Mouse (Mus musculus) forebrain, postnatal 0 days (tissue): ENCODE results near the gene Lingo1. TPM values are rescaled to one million over a fixed set of nuclear protein-coding genes. Genes with fewer than 3 reads are reported as not detected.

Source experiments
- ATAC-seq: fragments of 200-750 bp; cut with Nextera tagmentation; 2 replicates; pipeline ENCODE4 v1.8.0; 2017; ENCODE audit warnings: mild to moderate bottlenecking, moderate library complexity
- DNase-seq: peaks from one replicate; pipeline ENCODE4 v3.0.0-alpha.2; 2015
- H3K27ac ChIP-seq: fragments of 300-500 bp; sonication (generic); 2 replicates; pipeline ENCODE4 v1.5.1; 2014; ENCODE audit warnings: low read depth, mild to moderate bottlenecking, antibody characterized with exemption, low read length, moderate library complexity, mixed read lengths
- H3K27me3 ChIP-seq: fragments of 300-500 bp; sonication (generic); 2 replicates; pipeline ENCODE4 v1.6.1; 2014; ENCODE audit warnings: mild to moderate bottlenecking, low read length, mixed read lengths; ENCODE audit not compliant: insufficient read depth
- H3K36me3 ChIP-seq: fragments of 300-500 bp; sonication (generic); 2 replicates; pipeline ENCODE4 v1.6.1; 2014; ENCODE audit warnings: mild to moderate bottlenecking, moderate library complexity; ENCODE audit not compliant: insufficient read depth
- H3K4me1 ChIP-seq: fragments of 300-500 bp; sonication (generic); 2 replicates; pipeline ENCODE4 v1.6.1; 2014; ENCODE audit warnings: antibody characterized with exemption; ENCODE audit not compliant: insufficient read depth
- H3K4me2 ChIP-seq: fragments of 300-500 bp; sonication (generic); 2 replicates; pipeline ENCODE4 v1.6.1; 2014; ENCODE audit warnings: low read depth, mild to moderate bottlenecking, moderate library complexity
- H3K4me3 ChIP-seq: fragments of 300-500 bp; sonication (generic); 2 replicates; pipeline ENCODE4 v1.5.1; 2014; ENCODE audit warnings: low read depth, low read length, mixed read lengths
- H3K9ac ChIP-seq: fragments of 300-500 bp; sonication (generic); 2 replicates; pipeline ENCODE4 v1.6.1; 2014; ENCODE audit warnings: mild to moderate bottlenecking
- H3K9me3 ChIP-seq: fragments of 300-500 bp; sonication (generic); 2 replicates; pipeline ENCODE4 v1.6.1; 2016; ENCODE audit warnings: low read length
- CTCF ChIP-seq: sonication (generic); IDR thresholded peaks from 2 replicates; pipeline ENCODE4 v1.5.1; 2016; ENCODE audit warnings: antibody characterized with exemption, control low read depth, low read depth
- WGBS: fragments of 180-500 bp; shearing (Covaris S2); extraction: QIAGEN DNeasy Blood & Tissue Kit; methylation state at CpG from one replicate; pipeline ENCODE4 v1.1.7; 2014; 5-methylcytosine and 5-hydroxymethylcytosine counted together
- polyA plus RNA-seq: library from polyadenylated mRNA; unstranded; fragments of >200 nt; fragmentation: Nextera tagmentation; extraction: Ambion mirVana; gene quantifications from 2 replicates; pipeline ENCODE4 v1.2.1, GENCODE M21; 2015
- total RNA-seq: library from RNA; depleted of rRNA; stranded (reverse); fragments of >200 nt; gene quantifications from 2 replicates; pipeline ENCODE4 v1.2.3, GENCODE M21; 2014; rRNA removed

Lingo1 gene
- total and polyA plus RNA-seq, 2 experiments from 2014 or later: 103 to 114 TPM

- Histone ChIP-seq H3K27me3 (peaks cover 3% of the 10 kb centered on the region; the same call in 1 of the 2 replicates), H3K4me1 (0 out of 2 replicates have a peak, but pooled peaks cover 6% of the 10 kb centered on the region), H3K4me3 (no peak overlapping the region), H3K27ac (peak overlapping the region; percentile 30; the same call in 1 of the 2 replicates), H3K4me2 (0 out of 2 replicates have a peak overlapping the region, but pooled peaks have one; percentile 16), H3K9ac (no peak overlapping the region), H3K9me3 (no peaks in the 10 kb centered on the region), H3K36me3 (no peaks in the 10 kb centered on the region)
- ATAC-seq (peak; percentile 76), DNase-seq (peak; percentile 57)
- WGBS: 25% methylated on average over 23 of the region's 23 CpGs
- TF ChIP-seq CTCF: peak; percentile 4; the same call in 1 of the 2 replicates
These were observed 223.5 kb downstream of the Lingo1 start for GRCm38 (mm10) chr9:56572534-56573479.

Other genes with a start within 250 kb of the Lingo1 start
- gene Odf3l1, start 68.2 kb upstream of the Lingo1 start, total RNA-seq: not detected in 2 replicates
- 0.12 and 0.13 TPM in 2 replicates for gene Odf3l1, start 68.2 kb upstream of the Lingo1 start, polyA plus RNA-seq
- 19.4 and 24.7 TPM in 2 replicates for gene Cspg4, start 68.6 kb upstream of the Lingo1 start, total RNA-seq
- 5.1 and 7.5 TPM in 2 replicates for gene Cspg4, start 68.6 kb upstream of the Lingo1 start, polyA plus RNA-seq
- 3.7 and 5.8 TPM in 2 replicates for gene Snx33, start 131.9 kb upstream of the Lingo1 start, total RNA-seq
- gene Snx33, start 131.9 kb upstream of the Lingo1 start, polyA plus RNA-seq: 1.2 and 1.3 TPM in 2 replicates
- gene Imp3, start 141.0 kb upstream of the Lingo1 start, total RNA-seq: 125 and 136 TPM in 2 replicates
- gene Imp3, start 141.0 kb upstream of the Lingo1 start, polyA plus RNA-seq: 87.5 and 104 TPM in 2 replicates
- gene Snupn, start 154.4 kb upstream of the Lingo1 start, total RNA-seq: 21.4 and 21.9 TPM in 2 replicates
- gene Snupn, start 154.4 kb upstream of the Lingo1 start, polyA plus RNA-seq: 19.4 and 23.2 TPM in 2 replicates
- 38.3 and 51.5 TPM in 2 replicates for gene Ptpn9, start 198.5 kb upstream of the Lingo1 start, total RNA-seq
- gene Ptpn9, start 198.5 kb upstream of the Lingo1 start, polyA plus RNA-seq: 16.2 and 21.3 TPM in 2 replicates